Mouse (Mus musculus): ENCODE measurements at regions not wholly inside any gene's neighbourhood (a gene's known extent, or its start where the extent isn't known, plus 50 kb on each side); places are given as distances from the start of the nearest gene placed in this dataset.

DNA sequence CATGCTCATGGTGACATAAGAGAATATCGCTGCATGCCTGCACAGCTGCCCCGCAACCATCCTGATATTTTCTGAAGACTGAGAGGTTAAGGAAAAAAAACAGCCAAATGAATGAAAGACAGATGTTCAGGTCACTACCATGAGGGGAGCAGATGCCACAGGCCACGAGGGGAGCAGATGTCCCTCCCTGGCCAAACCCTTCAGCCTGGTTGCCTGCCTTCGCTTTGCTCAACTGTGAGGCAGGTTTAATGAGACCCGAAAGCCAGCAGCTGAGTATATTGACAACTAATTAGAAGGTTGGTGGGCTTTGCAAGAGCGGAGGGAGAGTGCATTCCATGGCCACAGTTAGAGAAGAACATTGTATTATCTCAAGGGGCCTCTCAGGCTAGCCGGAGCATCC lies 141.8 kb upstream of the Ubl3 start:
- TF ChIP-seq EP300 (IDR thresholded peaks at IDR 0.05; ENCODE audit: low read length), result no peak
- TF ChIP-seq CTCF (conservative IDR thresholded peaks at IDR 0.05 in 1 of 2, IDR thresholded peaks at IDR 0.05 in 1 of 2; ENCODE audit: low read depth in 2 of 2, low read length in 2 of 2), result no peak

Data from CH12.LX (cell line).